Mouse (Mus musculus): Measurements from ENCODE around the gene Mfrp. TPM values are rescaled to one million over a fixed set of nuclear protein-coding genes. Genes with fewer than 3 reads are reported as not detected.

The Mfrp gene
- polyA plus RNA-seq, 1 experiment from 2014 or later = 0.20 TPM

GRCm38 (mm10) chr9:44071914-44072598, 29.5 kb upstream of the Mfrp start:
- H3K36me3 ChIP-seq = no peaks in the 10 kb centered on the region
- ATAC-seq (ENCODE audit: insufficient number of reproducible peaks, low FRiP score, low TSS enrichment, low read depth) = no peak
- no peaks in the 10 kb centered on the region for H3K9me3 ChIP-seq
- peaks cover 43% of the 10 kb centered on the region for H3K4me1 ChIP-seq
- H3K9ac ChIP-seq = no peak overlapping the region
- H3K4me3 ChIP-seq = no peak overlapping the region
- 0 out of 2 replicates have a peak overlapping the region, but pooled peaks have one; percentile 43 for H3K27ac ChIP-seq
- H3K4me2 ChIP-seq = 0 out of 2 replicates have a peak overlapping the region, but pooled peaks have one; percentile 7
- 38% methylated on average over 11 of the region's 11 CpGs for WGBS
- H3K27me3 ChIP-seq = peaks cover 7% of the 10 kb centered on the region; the same call in 1 of the 2 replicates

GRCm38 (mm10) chr9:44072599-44072915, 29.0 kb upstream of the Mfrp start:
- no peaks in the 10 kb centered on the region for H3K36me3 ChIP-seq
- no peak overlapping the region; the same call in 1 of the 2 replicates for H3K4me2 ChIP-seq
- H3K27me3 ChIP-seq = peaks cover 7% of the 10 kb centered on the region; the same call in 1 of the 2 replicates
- H3K4me3 ChIP-seq = no peak overlapping the region
- peaks cover 38% of the 10 kb centered on the region for H3K4me1 ChIP-seq
- WGBS = 48% methylated on average over 4 of the region's 4 CpGs
- ATAC-seq (ENCODE audit: insufficient number of reproducible peaks, low FRiP score, low TSS enrichment, low read depth) = no peak
- no peaks in the 10 kb centered on the region for H3K9me3 ChIP-seq
- H3K9ac ChIP-seq = no peak overlapping the region
- H3K27ac ChIP-seq = 0 out of 2 replicates have a peak overlapping the region, but pooled peaks have one; percentile 43

- Histone ChIP-seq H3K9me3 (no peaks in the 10 kb centered on the region), H3K9ac (no peak overlapping the region), H3K27ac (no peak overlapping the region), H3K36me3 (no peaks in the 10 kb centered on the region), H3K27me3 (peaks cover 7% of the 10 kb centered on the region; the same call in 1 of the 2 replicates), H3K4me2 (no peak overlapping the region; the same call in 1 of the 2 replicates), H3K4me3 (no peak overlapping the region), H3K4me1 (peaks cover 36% of the 10 kb centered on the region)
- no peak for ATAC-seq (ENCODE audit: insufficient number of reproducible peaks, low FRiP score, low TSS enrichment, low read depth)
- 52% methylated on average over 5 of the region's 5 CpGs for WGBS
Measured at GRCm38 (mm10) chr9:44073115-44073514, 28.4 kb upstream of the Mfrp start.

GRCm38 (mm10) chr9:44074395-44075275, 26.9 kb upstream of the Mfrp start:
- no peaks in the 10 kb centered on the region for H3K9me3 ChIP-seq

GRCm38 (mm10) chr9:44075276-44075995, 26.1 kb upstream of the Mfrp start:
- Histone ChIP-seq H3K27ac (no peak overlapping the region), H3K4me3 (no peak overlapping the region), H3K27me3 (peaks cover 3% of the 10 kb centered on the region; the same call in 1 of the 2 replicates), H3K9me3 (no peaks in the 10 kb centered on the region), H3K4me1 (peaks cover 52% of the 10 kb centered on the region), H3K4me2 (no peak overlapping the region), H3K36me3 (no peaks in the 10 kb centered on the region), H3K9ac (no peak overlapping the region)
- ATAC-seq (ENCODE audit: insufficient number of reproducible peaks, low FRiP score, low TSS enrichment, low read depth) = no peak
- 71% methylated on average over 24 of the region's 24 CpGs for WGBS

More at GRCm38 (mm10) chr9:44074395-44075275, 26.9 kb upstream of the Mfrp start:
- Histone ChIP-seq H3K27me3 (peaks cover 7% of the 10 kb centered on the region; the same call in 1 of the 2 replicates), H3K4me1 (peaks cover 49% of the 10 kb centered on the region), H3K4me3 (no peak overlapping the region), H3K27ac (no peak overlapping the region), H3K4me2 (no peak overlapping the region), H3K36me3 (no peaks in the 10 kb centered on the region), H3K9ac (no peak overlapping the region)
- 58% methylated on average over 9 of the region's 9 CpGs for WGBS
- ATAC-seq (ENCODE audit: insufficient number of reproducible peaks, low FRiP score, low TSS enrichment, low read depth) = no peak

GRCm38 (mm10) chr9:44075996-44076763, 25.3 kb upstream of the Mfrp start:
- H3K9me3 ChIP-seq = no peaks in the 10 kb centered on the region
- ATAC-seq (ENCODE audit: insufficient number of reproducible peaks, low FRiP score, low TSS enrichment, low read depth) = no peak
- WGBS = 66% methylated on average over 16 of the region's 16 CpGs
- peaks cover 52% of the 10 kb centered on the region for H3K4me1 ChIP-seq
- no peaks in the 10 kb centered on the region for H3K36me3 ChIP-seq
- no peak overlapping the region for H3K4me2 ChIP-seq
- H3K27ac ChIP-seq = no peak overlapping the region
- H3K9ac ChIP-seq = no peak overlapping the region
- H3K4me3 ChIP-seq = no peak overlapping the region
- H3K27me3 ChIP-seq = no peaks in the 10 kb centered on the region

- WGBS = 20% methylated on average over 5 of the region's 5 CpGs
- no peak overlapping the region for H3K4me3 ChIP-seq
- peaks cover 55% of the 10 kb centered on the region for H3K4me1 ChIP-seq
- no peak for ATAC-seq (ENCODE audit: insufficient number of reproducible peaks, low FRiP score, low TSS enrichment, low read depth)
- no peaks in the 10 kb centered on the region for H3K9me3 ChIP-seq
- no peak overlapping the region for H3K4me2 ChIP-seq
- H3K27ac ChIP-seq = no peak overlapping the region
- H3K9ac ChIP-seq = no peak overlapping the region
- H3K36me3 ChIP-seq = no peaks in the 10 kb centered on the region
- H3K27me3 ChIP-seq = no peaks in the 10 kb centered on the region
Measured at GRCm38 (mm10) chr9:44076764-44077120, 24.8 kb upstream of the Mfrp start.

GRCm38 (mm10) chr9:44077266-44077910, 24.1 kb upstream of the Mfrp start:
- Histone ChIP-seq H3K4me2 (no peak overlapping the region), H3K4me1 (peaks cover 48% of the 10 kb centered on the region), H3K27me3 (no peaks in the 10 kb centered on the region), H3K27ac (no peak overlapping the region), H3K9me3 (no peaks in the 10 kb centered on the region), H3K4me3 (no peak overlapping the region), H3K36me3 (no peaks in the 10 kb centered on the region), H3K9ac (no peak overlapping the region)
- WGBS = 81% methylated on average over 11 of the region's 11 CpGs
- ATAC-seq (ENCODE audit: insufficient number of reproducible peaks, low FRiP score, low TSS enrichment, low read depth) = no peak

GRCm38 (mm10) chr9:44078136-44078797, 23.3 kb upstream of the Mfrp start:
- Histone ChIP-seq H3K27me3 (no peaks in the 10 kb centered on the region), H3K27ac (no peak overlapping the region; the same call in 1 of the 2 replicates), H3K36me3 (no peaks in the 10 kb centered on the region), H3K4me3 (no peak overlapping the region), H3K9ac (no peak overlapping the region), H3K4me1 (peaks cover 39% of the 10 kb centered on the region), H3K4me2 (no peak overlapping the region), H3K9me3 (no peaks in the 10 kb centered on the region)
- no peak for ATAC-seq (ENCODE audit: insufficient number of reproducible peaks, low FRiP score, low TSS enrichment, low read depth)
- WGBS = 76% methylated on average over 10 of the region's 10 CpGs

- Histone ChIP-seq H3K4me1 (peaks cover 47% of the 10 kb centered on the region), H3K27me3 (no peaks in the 10 kb centered on the region), H3K4me3 (no peak overlapping the region), H3K4me2 (no peak overlapping the region), H3K36me3 (no peaks in the 10 kb centered on the region), H3K9me3 (no peaks in the 10 kb centered on the region), H3K9ac (no peak overlapping the region), H3K27ac (no peak overlapping the region; the same call in 1 of the 2 replicates)
- WGBS = 29% methylated on average over 15 of the region's 16 CpGs
- peak; percentile 76 for ATAC-seq (ENCODE audit: insufficient number of reproducible peaks, low FRiP score, low TSS enrichment, low read depth)
Measured at GRCm38 (mm10) chr9:44078955-44079756, 22.4 kb upstream of the Mfrp start.

All from limb, embryonic 15.5 days (tissue).